Mouse (Mus musculus): ENCODE measurements around the gene Aldh9a1. TPM values are rescaled to one million over a fixed set of nuclear protein-coding genes. Genes with fewer than 3 reads are reported as not detected.
"Not testable (repeated sequence)": the region's sequence is repeated elsewhere in the genome, so short reads cannot be mapped to it uniquely, and the experiment has no call there.

The Aldh9a1 gene
- polyA plus RNA-seq, 1 experiment from 2014 or later = 110 TPM

- H3K36me3 ChIP-seq (ENCODE audit: inconsistent target) = no peaks in the 10 kb centered on the region
- peak overlapping the region; percentile 90 for H3K27ac ChIP-seq
- 29% methylated on average over 8 of the region's 9 CpGs for WGBS (ENCODE audit: missing documents)
- H3K79me2 ChIP-seq (ENCODE audit: inconsistent target) = no peaks in the 10 kb centered on the region
- peak overlapping the region; percentile 7; the same call in 1 of the 2 replicates for H3K4me3 ChIP-seq (ENCODE audit: inconsistent target)
Observed at GRCm38 (mm10) chr1:167339177-167339781, 10.5 kb upstream of the Aldh9a1 start.

DNA sequence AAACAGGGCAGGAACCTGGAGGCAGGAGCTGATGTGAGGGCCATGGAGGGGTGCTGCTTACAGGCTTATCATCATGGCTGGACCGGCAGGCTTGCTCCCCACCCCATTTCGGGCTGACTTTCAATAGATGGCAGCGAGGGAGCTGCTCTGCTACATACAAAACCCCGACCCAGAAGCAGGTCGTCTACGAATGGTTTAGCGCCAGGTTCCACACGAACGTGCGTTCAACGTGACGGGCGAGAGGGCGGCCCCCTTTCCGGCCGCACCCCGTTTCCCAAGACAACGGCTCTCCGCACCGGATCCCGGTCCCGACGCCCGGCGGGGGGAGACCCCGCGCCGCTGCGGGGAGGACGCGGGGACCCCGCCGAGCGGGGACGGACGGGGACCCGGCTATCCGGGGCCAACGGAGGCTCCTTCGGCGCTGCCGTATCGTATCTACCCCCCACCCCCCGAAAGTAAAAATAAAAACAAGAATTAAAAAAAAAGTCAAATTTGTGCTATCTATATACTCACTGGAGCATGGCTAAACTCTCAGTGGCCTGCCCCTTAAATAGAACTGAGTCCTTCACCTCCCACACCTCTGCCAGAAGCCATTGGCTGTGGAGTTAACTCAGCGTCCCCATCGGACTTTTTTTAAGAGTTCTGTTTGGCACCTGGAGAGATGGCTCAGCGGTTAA lies 9.5 kb upstream of the Aldh9a1 start:
- peak overlapping the region; percentile 90 for H3K27ac ChIP-seq
- 2% methylated on average over 37 of the region's 47 CpGs for WGBS (ENCODE audit: missing documents)
- H3K4me3 ChIP-seq (ENCODE audit: inconsistent target) = peak overlapping the region; percentile 7; the same call in 1 of the 2 replicates
- H3K79me2 ChIP-seq (ENCODE audit: inconsistent target) = no peaks in the 10 kb centered on the region
- H3K36me3 ChIP-seq (ENCODE audit: inconsistent target) = no peaks in the 10 kb centered on the region

GRCm38 (mm10) chr1:167340910-167341528 lies 8.8 kb upstream of the Aldh9a1 start:
- 100% methylated on average over 2 of the region's 3 CpGs for WGBS (ENCODE audit: missing documents)
- Histone ChIP-seq H3K79me2 (ENCODE audit: inconsistent target) (no peaks in the 10 kb centered on the region), H3K4me3 (ENCODE audit: inconsistent target) (no peak overlapping the region), H3K27ac (peak overlapping the region; percentile 48), H3K36me3 (ENCODE audit: inconsistent target) (no peaks in the 10 kb centered on the region)

DNA sequence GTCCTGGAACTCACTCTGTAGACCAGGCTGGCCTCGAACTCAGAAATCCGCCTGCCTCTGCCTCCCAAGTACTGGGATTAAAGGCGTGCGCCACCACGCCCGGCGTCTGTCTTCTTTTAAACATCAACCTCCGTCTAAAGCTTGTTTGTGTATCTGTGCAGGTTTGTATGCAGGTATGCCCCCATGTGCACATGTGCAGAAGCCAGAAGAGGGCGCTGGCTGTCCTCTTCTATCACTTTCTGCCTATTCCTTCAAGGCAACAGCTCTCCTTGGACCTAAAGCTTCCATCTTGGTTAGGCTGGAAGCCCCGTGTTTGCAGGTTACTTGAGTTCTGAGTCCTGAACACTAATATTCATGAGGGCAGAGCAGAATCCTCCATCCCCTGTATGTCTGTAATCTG lies 7.0 kb upstream of the Aldh9a1 start:
- Histone ChIP-seq H3K36me3 (ENCODE audit: inconsistent target) (no peaks in the 10 kb centered on the region), H3K4me3 (ENCODE audit: inconsistent target) (no peak overlapping the region), H3K27ac (no peak overlapping the region), H3K79me2 (ENCODE audit: inconsistent target) (no peaks in the 10 kb centered on the region)
- WGBS (ENCODE audit: missing documents) = 94% methylated on average over 6 of the region's 10 CpGs

- H3K4me3 ChIP-seq (ENCODE audit: inconsistent target); H3K27ac ChIP-seq; H3K36me3 ChIP-seq (ENCODE audit: inconsistent target): not testable (repeated sequence)
- 96% methylated on average over 9 of the region's 10 CpGs for WGBS (ENCODE audit: missing documents)
- peaks cover 12% of the 10 kb centered on the region for H3K79me2 ChIP-seq (ENCODE audit: inconsistent target)
Observed at GRCm38 (mm10) chr1:167345994-167346520, 3.7 kb upstream of the Aldh9a1 start.

DNA sequence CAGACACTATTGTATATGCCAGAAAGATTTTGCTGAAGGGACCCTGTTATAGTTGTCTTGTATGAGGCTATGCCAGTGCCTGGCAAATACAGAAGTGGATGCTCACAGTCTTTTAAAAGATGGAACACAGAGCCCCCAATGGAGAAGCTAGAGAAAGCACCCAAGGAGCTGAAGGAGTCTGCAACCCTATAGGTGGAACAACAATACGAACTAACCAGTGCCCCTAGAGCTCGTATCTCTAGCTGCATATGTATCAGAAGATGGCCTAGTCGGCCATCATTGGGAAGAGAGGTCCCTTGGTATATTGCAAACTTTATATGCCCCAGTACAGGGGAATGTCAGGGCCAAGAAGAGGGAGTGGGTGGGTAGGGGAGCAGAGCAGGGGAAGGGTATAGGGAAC lies 585 bp upstream of the Aldh9a1 start:
- 54% methylated on average over 3 of the region's 3 CpGs for WGBS (ENCODE audit: missing documents)
- Histone ChIP-seq H3K79me2 (ENCODE audit: inconsistent target) (peaks cover 40% of the 10 kb centered on the region), H3K4me3 (ENCODE audit: inconsistent target) (peak overlapping the region; percentile 73), H3K27ac (peak overlapping the region; percentile 90)
- not testable (repeated sequence) for H3K36me3 ChIP-seq (ENCODE audit: inconsistent target)

GRCm38 (mm10) chr1:167350597-167351415 lies 1.0 kb downstream of the Aldh9a1 start:
- H3K79me2 ChIP-seq (ENCODE audit: inconsistent target) = peaks cover 40% of the 10 kb centered on the region
- peaks cover 16% of the 10 kb centered on the region for H3K36me3 ChIP-seq (ENCODE audit: inconsistent target)
- 34% methylated on average over 13 of the region's 13 CpGs for WGBS (ENCODE audit: missing documents)
- peak overlapping the region; percentile 90 for H3K27ac ChIP-seq
- peak overlapping the region; percentile 73 for H3K4me3 ChIP-seq (ENCODE audit: inconsistent target)

DNA sequence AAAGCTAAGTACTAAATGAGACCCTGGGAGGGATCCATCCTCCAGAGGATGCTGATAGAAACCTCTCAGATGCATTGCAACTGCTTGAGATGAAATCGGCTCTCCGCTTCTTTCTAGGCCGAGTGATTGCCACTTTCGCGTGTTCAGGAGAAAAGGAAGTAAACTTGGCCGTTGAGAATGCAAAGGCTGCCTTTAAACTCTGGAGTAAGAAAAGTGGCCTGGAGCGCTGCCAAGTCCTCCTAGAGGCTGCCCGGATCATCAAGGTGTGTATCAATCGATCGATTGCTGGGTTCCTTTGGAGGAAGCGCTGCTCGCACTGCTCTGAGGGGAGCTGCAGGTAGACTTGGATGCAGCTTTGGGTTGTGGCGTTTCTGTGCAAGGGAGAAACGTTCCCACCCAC lies 2.6 kb downstream of the Aldh9a1 start:
- peaks cover 40% of the 10 kb centered on the region for H3K79me2 ChIP-seq (ENCODE audit: inconsistent target)
- H3K36me3 ChIP-seq (ENCODE audit: inconsistent target) = peaks cover 32% of the 10 kb centered on the region
- no peak overlapping the region for H3K4me3 ChIP-seq (ENCODE audit: inconsistent target)
- no peak overlapping the region for H3K27ac ChIP-seq
- 67% methylated on average over 14 of the region's 14 CpGs for WGBS (ENCODE audit: missing documents)

DNA sequence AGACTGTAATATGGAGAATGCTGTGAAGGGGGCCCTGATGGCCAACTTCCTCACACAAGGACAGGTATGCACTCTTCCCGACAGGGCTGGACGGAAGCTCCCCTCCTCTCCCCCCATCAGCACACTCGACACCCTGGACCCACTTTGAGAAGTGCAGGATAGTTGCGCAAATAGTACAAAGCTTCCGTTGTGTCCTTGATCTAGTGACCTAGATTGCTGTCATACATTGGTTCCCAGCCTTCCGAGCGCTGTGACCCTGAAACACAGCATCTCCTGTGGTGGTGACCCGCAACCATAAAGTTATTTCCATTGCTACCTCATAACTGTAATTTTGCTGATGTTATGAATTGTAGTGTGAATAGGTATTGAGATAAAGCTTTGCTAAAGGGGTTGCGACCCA lies 7.6 kb downstream of the Aldh9a1 start:
- WGBS (ENCODE audit: missing documents) = 92% methylated on average over 9 of the region's 9 CpGs
- no peak overlapping the region for H3K27ac ChIP-seq
- no peak overlapping the region for H3K4me3 ChIP-seq (ENCODE audit: inconsistent target)
- peaks cover 63% of the 10 kb centered on the region for H3K36me3 ChIP-seq (ENCODE audit: inconsistent target)
- peaks cover 15% of the 10 kb centered on the region for H3K79me2 ChIP-seq (ENCODE audit: inconsistent target)

- peaks cover 2% of the 10 kb centered on the region; the same call in 1 of the 2 replicates for H3K79me2 ChIP-seq (ENCODE audit: inconsistent target)
- no peak overlapping the region for H3K27ac ChIP-seq
- 94% methylated on average over 9 of the region's 9 CpGs for WGBS (ENCODE audit: missing documents)
- H3K4me3 ChIP-seq (ENCODE audit: inconsistent target) = no peak overlapping the region
- peaks cover 76% of the 10 kb centered on the region for H3K36me3 ChIP-seq (ENCODE audit: inconsistent target)
Observed at GRCm38 (mm10) chr1:167358731-167359130, 8.9 kb downstream of the Aldh9a1 start.

DNA sequence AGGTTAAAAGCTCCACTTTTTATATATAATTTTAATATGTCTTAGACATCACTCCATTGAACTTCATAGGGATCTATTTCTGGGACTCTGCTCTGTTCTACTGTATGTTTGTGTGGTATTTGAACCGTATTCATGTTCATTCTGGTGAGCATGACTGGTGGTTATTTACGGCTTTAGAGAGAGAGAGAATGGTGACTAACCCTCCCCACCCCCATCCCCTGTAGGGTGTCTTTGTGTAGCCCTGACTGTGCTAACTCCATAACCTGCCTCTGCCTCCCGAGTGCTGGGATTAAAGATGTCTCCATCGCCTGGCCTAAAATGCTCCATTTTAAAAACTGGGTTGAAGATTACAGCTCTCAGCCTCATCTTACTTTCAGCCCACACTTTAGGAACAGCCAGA lies 10.5 kb downstream of the Aldh9a1 start:
- WGBS (ENCODE audit: missing documents) = 97% methylated on average over 4 of the region's 4 CpGs
- Histone ChIP-seq H3K79me2 (ENCODE audit: inconsistent target) (no peaks in the 10 kb centered on the region), H3K36me3 (ENCODE audit: inconsistent target) (peaks cover 79% of the 10 kb centered on the region), H3K4me3 (ENCODE audit: inconsistent target) (no peak overlapping the region), H3K27ac (no peak overlapping the region)

DNA sequence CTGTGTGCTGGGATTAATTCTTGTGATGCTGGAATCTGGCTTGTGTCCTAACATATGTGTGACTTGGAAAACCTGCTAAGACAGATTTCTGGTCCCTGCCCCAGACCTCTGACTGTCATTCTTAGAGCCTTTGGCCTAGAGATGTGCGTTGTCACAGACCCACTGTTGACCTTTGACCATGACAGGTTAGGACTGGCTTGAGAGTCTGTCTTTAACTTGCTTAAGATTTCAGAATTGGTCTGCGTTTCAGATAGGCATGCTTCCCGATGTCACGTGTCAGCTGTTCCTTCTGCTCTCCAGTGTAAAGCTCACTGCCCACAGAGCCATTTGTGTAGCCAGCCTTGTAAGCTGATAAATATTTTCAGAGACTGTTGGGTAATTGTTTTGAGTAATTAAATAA lies 13.0 kb downstream of the Aldh9a1 start:
- peaks cover 77% of the 10 kb centered on the region for H3K36me3 ChIP-seq (ENCODE audit: inconsistent target)
- 91% methylated on average over 4 of the region's 4 CpGs for WGBS (ENCODE audit: missing documents)
- no peak overlapping the region for H3K4me3 ChIP-seq (ENCODE audit: inconsistent target)
- no peak overlapping the region for H3K27ac ChIP-seq
- H3K79me2 ChIP-seq (ENCODE audit: inconsistent target) = no peaks in the 10 kb centered on the region

- H3K4me3 ChIP-seq (ENCODE audit: inconsistent target) = no peak overlapping the region
- H3K27ac ChIP-seq = no peak overlapping the region
- peaks cover 77% of the 10 kb centered on the region for H3K36me3 ChIP-seq (ENCODE audit: inconsistent target)
- WGBS (ENCODE audit: missing documents) = 92% methylated on average over 5 of the region's 5 CpGs
- no peaks in the 10 kb centered on the region for H3K79me2 ChIP-seq (ENCODE audit: inconsistent target)
Observed at GRCm38 (mm10) chr1:167363322-167363721, 13.5 kb downstream of the Aldh9a1 start.

DNA sequence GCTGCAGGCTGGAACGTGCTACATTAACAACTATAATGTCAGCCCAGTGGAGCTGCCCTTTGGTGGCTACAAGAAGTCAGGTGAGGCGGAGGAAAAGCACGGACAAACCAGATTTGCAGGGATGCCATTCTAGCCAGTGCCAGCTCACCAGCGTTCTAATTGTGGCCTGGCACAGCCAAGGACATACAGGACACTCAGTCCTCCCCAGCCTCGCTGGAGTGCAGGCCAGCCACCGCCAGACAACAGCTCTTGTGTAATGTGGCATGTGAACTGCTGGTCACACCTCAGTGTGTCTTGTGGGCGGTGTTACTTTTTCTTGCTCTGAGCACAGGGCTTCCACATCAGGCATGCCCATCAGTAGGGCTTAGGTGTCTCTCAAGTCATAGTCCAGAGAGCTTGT lies 16.0 kb downstream of the Aldh9a1 start:
- Histone ChIP-seq H3K36me3 (ENCODE audit: inconsistent target) (peaks cover 76% of the 10 kb centered on the region), H3K27ac (no peak overlapping the region), H3K4me3 (ENCODE audit: inconsistent target) (no peak overlapping the region), H3K79me2 (ENCODE audit: inconsistent target) (no peaks in the 10 kb centered on the region)
- whole genome bisulfite sequencing (ENCODE audit: missing documents) = 91% methylated on average over 7 of the region's 7 CpGs

All from macrophage (primary cell).